Mouse (Mus musculus) megakaryocyte, embryonic 14.5 days (primary cell): ENCODE results near the gene Nrxn2.

Source experiments
- FLI1 ChIP-seq: IDR thresholded peaks from 2 replicates; pipeline ENCODE4 v1.6.1; 2012; ENCODE audit warnings: low read length, inconsistent platforms, mixed read lengths
- GATA1 ChIP-seq: IDR thresholded peaks from 3 replicates; pipeline ENCODE4 v1.6.1; 2012; ENCODE audit warnings: mixed read lengths, low read length, inconsistent platforms, borderline replicate concordance

DNA sequence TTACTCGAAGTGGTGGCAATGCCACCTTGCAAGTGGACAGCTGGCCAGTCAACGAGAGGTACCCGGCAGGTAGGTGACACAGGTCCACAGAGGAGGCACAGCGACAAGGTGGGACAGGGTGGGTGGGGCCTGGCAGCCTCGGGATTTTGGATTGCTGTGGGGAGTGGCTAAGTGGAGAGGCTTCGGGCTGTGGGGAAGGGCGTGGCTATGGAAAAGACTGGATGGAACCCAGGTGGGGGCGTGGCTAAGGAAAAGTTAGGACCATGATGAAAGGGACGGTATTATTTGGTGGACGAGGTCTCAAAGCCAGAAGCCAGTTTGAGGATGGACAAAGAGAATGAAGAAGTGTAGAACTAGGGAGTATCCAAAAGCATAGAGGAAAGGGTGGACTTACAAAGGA lies 91.3 kb downstream of the Nrxn2 start:
- TF ChIP-seq GATA1 (no peak), FLI1 (no peak)
